Mouse (Mus musculus): ENCODE measurements around the gene Phip. TPM values are rescaled to one million over a fixed set of nuclear protein-coding genes. Genes with fewer than 3 reads are reported as not detected.

Phip gene
- total and polyA plus RNA-seq, 3 experiments, result 16.2 to 49.2 (median 18.1) TPM

GRCm38 (mm10) chr9:82854973-82855614 is 120.2 kb downstream of the Phip start:
- Histone ChIP-seq H3K27me3 (ENCODE audit: control insufficient read depth in 1 of 2, insufficient read depth in 2 of 2, low read length in 2 of 2) (no peaks in the 10 kb centered on the region), H3K36me3 (ENCODE audit: control insufficient read depth in 1 of 2, insufficient read depth in 2 of 2, low read length in 2 of 2) (peaks cover 0 to 4% of the 10 kb centered on the region in 2 experiments; a peak in 2 of 4 replicates), H3K4me1 (ENCODE audit: control insufficient read depth in 1 of 2, insufficient read depth in 2 of 2, low read length in 2 of 2) (peaks cover 0 to 3% of the 10 kb centered on the region in 2 experiments; a peak in 2 of 4 replicates), H3K9me3 (replicated peaks; ENCODE audit: insufficient read depth, low read length) (no peaks in the 10 kb centered on the region), H3K9ac (ENCODE audit: control insufficient read depth, low read depth, low read length, poor library complexity, severe bottlenecking) (no peak overlapping the region), H3K27ac (ENCODE audit: control insufficient read depth, low read depth, low read length) (no peak overlapping the region), H3K4me3 (ENCODE audit: control insufficient read depth in 1 of 2, insufficient read depth in 1 of 2, low read depth in 2 of 2, low read length in 2 of 2) (no peak overlapping the region), H3K79me2 (ENCODE audit: control insufficient read depth, insufficient read depth, low read length, poor library complexity) (no peaks in the 10 kb centered on the region)
- DNase-seq (ENCODE audit: low read depth, low spot score), result no peak
- no peak for TF ChIP-seq RAD21 (IDR thresholded peaks at IDR 0.05; ENCODE audit: low read depth, low read length)
- no peak for TF ChIP-seq POLR2A (IDR thresholded peaks at IDR 0.05; ENCODE audit: control insufficient read depth in 1 of 2, insufficient read depth in 1 of 2, low read depth in 1 of 2, low read length in 2 of 2, poor library complexity in 1 of 2)
- TF ChIP-seq TCF12 (IDR thresholded peaks at IDR 0.05; ENCODE audit: low read depth, low read length), result no peak
- no peak for TF ChIP-seq MEF2A (IDR thresholded peaks at IDR 0.05; ENCODE audit: extremely low read depth, insufficient replicate concordance, low read depth, low read length, poor library complexity, severe bottlenecking)
- TF ChIP-seq USF2 (IDR thresholded peaks at IDR 0.05; ENCODE audit: borderline replicate concordance in 1 of 2, insufficient read depth in 1 of 2, low read depth in 1 of 2, low read length in 2 of 2), result no peak
- no peak for TF ChIP-seq MYC (IDR thresholded peaks at IDR 0.05; ENCODE audit: low read depth, low read length)
- TF ChIP-seq BHLHE40 (IDR thresholded peaks at IDR 0.05; ENCODE audit: borderline replicate concordance, low read depth, low read length), result no peak
- TF ChIP-seq NELFE (IDR thresholded peaks at IDR 0.05; ENCODE audit: low read depth, low read length), result no peak
- TF ChIP-seq MAZ (IDR thresholded peaks at IDR 0.05; ENCODE audit: low read depth, low read length), result no peak
- no peak for TF ChIP-seq JUND (IDR thresholded peaks at IDR 0.05; ENCODE audit: low read depth, low read length)
- no peak for TF ChIP-seq GATA1 (IDR thresholded peaks at IDR 0.05; ENCODE audit: low read depth, low read length)
- TF ChIP-seq POLR2AphosphoS2 (IDR thresholded peaks at IDR 0.05; ENCODE audit: low read length), result no peak
- no peak for TF ChIP-seq ELF1 (IDR thresholded peaks at IDR 0.05; ENCODE audit: low read depth, low read length)
- no peak for TF ChIP-seq MAFK (IDR thresholded peaks at IDR 0.05; ENCODE audit: borderline replicate concordance, low read depth, low read length)
- no peak for TF ChIP-seq POLR2AphosphoS5 (IDR thresholded peaks at IDR 0.05; ENCODE audit: borderline replicate concordance, low read depth, low read length)
- no peak for TF ChIP-seq UBTF (IDR thresholded peaks at IDR 0.05; ENCODE audit: borderline replicate concordance, insufficient read depth, low read depth, low read length)
- no peak for TF ChIP-seq ZMIZ1 (IDR thresholded peaks at IDR 0.05; ENCODE audit: low read depth, low read length)
- TF ChIP-seq RCOR1 (IDR thresholded peaks at IDR 0.05; ENCODE audit: low read depth, low read length), result no peak

DNA sequence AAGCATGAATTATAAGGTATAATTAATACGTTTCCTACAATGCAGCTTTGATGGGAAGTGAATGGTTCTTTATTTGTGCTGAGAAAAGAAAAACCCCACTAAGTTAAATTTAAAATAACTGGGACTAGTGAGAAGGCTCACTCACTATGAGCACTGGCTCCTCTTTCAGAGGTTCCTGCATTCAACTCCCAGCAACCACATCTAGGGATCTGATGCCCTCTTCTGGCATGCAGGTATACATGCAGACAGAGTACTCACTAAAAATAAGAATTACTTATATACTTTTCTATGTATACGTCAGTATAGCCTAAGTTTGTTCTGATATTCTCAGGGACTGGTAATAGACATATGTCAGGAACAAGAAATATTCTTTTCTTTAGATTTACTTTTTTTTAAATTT is 121.3 kb downstream of the Phip start:
- Histone ChIP-seq H3K9ac (ENCODE audit: control insufficient read depth, low read depth, low read length, poor library complexity, severe bottlenecking) (no peak overlapping the region), H3K4me3 (ENCODE audit: control insufficient read depth in 1 of 2, insufficient read depth in 1 of 2, low read depth in 2 of 2, low read length in 2 of 2) (no peak overlapping the region), H3K36me3 (ENCODE audit: control insufficient read depth in 1 of 2, insufficient read depth in 2 of 2, low read length in 2 of 2) (peaks cover 0 to 4% of the 10 kb centered on the region in 2 experiments; a peak in 2 of 4 replicates), H3K27me3 (ENCODE audit: control insufficient read depth in 1 of 2, insufficient read depth in 2 of 2, low read length in 2 of 2) (no peaks in the 10 kb centered on the region), H3K79me2 (ENCODE audit: control insufficient read depth, insufficient read depth, low read length, poor library complexity) (no peaks in the 10 kb centered on the region), H3K27ac (ENCODE audit: control insufficient read depth, low read depth, low read length) (no peak overlapping the region), H3K4me1 (ENCODE audit: control insufficient read depth in 1 of 2, insufficient read depth in 2 of 2, low read length in 2 of 2) (peaks cover 0 to 3% of the 10 kb centered on the region in 2 experiments; a peak in 2 of 4 replicates), H3K9me3 (replicated peaks; ENCODE audit: insufficient read depth, low read length) (no peaks in the 10 kb centered on the region)
- peak; percentile 71 for DNase-seq (ENCODE audit: low read depth, low spot score)
- TF ChIP-seq ZNF384 (IDR thresholded peaks at IDR 0.05; ENCODE audit: low read depth, low read length) (no peak), ZC3H11A (IDR thresholded peaks at IDR 0.05; ENCODE audit: low read depth, low read length) (peak; percentile 83), KAT2A (conservative IDR thresholded peaks at IDR 0.05; ENCODE audit: low read depth, low read length) (no peak), USF1 (IDR thresholded peaks at IDR 0.05; ENCODE audit: low read depth, low read length) (no peak), POLR2AphosphoS5 (IDR thresholded peaks at IDR 0.05; ENCODE audit: borderline replicate concordance, low read depth, low read length) (no peak), NELFE (IDR thresholded peaks at IDR 0.05; ENCODE audit: low read depth, low read length) (no peak), CTCF (IDR thresholded peaks at IDR 0.05 in 2 of 3, conservative IDR thresholded peaks at IDR 0.05 in 1 of 3; ENCODE audit: control insufficient read depth in 1 of 3, insufficient read depth in 1 of 3, low read depth in 2 of 3, low read length in 3 of 3, poor library complexity in 1 of 3, severe bottlenecking in 1 of 3) (peak; percentile 48 to 69 (median 48)), EP300 (IDR thresholded peaks at IDR 0.05; ENCODE audit: low read depth in 1 of 2, low read length in 2 of 2) (no peak), ETS1 (IDR thresholded peaks at IDR 0.05; ENCODE audit: low read depth, low read length) (no peak), TAL1 (IDR thresholded peaks at IDR 0.05; ENCODE audit: low read length) (no peak), SMC3 (IDR thresholded peaks at IDR 0.05; ENCODE audit: low read depth, low read length) (peak; percentile 77), ELF1 (IDR thresholded peaks at IDR 0.05; ENCODE audit: low read depth, low read length) (no peak), BHLHE40 (IDR thresholded peaks at IDR 0.05; ENCODE audit: borderline replicate concordance, low read depth, low read length) (no peak), MYB (IDR thresholded peaks at IDR 0.05; ENCODE audit: low read depth, low read length) (no peak), RAD21 (IDR thresholded peaks at IDR 0.05; ENCODE audit: low read depth, low read length) (peak; percentile 84), CHD1 (IDR thresholded peaks at IDR 0.05; ENCODE audit: low read depth, low read length) (no peak), MYC (IDR thresholded peaks at IDR 0.05; ENCODE audit: low read depth, low read length) (no peak)
